Mouse (Mus musculus) left cerebral cortex, adult 6 months (tissue): ENCODE measurements around the gene Wdr54. TPM values are rescaled to one million over a fixed set of nuclear protein-coding genes. Genes with fewer than 3 reads are reported as not detected.

Source experiments
- long read RNA-seq, 2 experiments: library from polyadenylated mRNA; unstranded; transcript quantifications; one replicate each; pipeline ENCODE4 v2.0.0; 2019 to 2020
- polyA plus RNA-seq: library from polyadenylated mRNA; unstranded; fragments of <200 nt; fragmentation: Nextera tagmentation; gene quantifications from 2 replicates; pipeline ENCODE4 v1.2.3, GENCODE M21; 2021

The Wdr54 gene
- polyA plus RNA-seq: 23.3 and 39.1 TPM in 2 replicates
- long read RNA-seq, experiment 1, full-length matches to known transcripts: 9 of 37 reads
- long read RNA-seq, experiment 1, partial matches to known transcripts: 2 of 37 reads
- long read RNA-seq, experiment 1, other reads (novel, unspliced or antisense): 26 of 37 reads
- long read RNA-seq, experiment 2, full-length matches to known transcripts: 8 of 42 reads
- long read RNA-seq, experiment 2, partial matches to known transcripts: 9 of 42 reads
- long read RNA-seq, experiment 2, other reads (novel, unspliced or antisense): 25 of 42 reads

DNA sequence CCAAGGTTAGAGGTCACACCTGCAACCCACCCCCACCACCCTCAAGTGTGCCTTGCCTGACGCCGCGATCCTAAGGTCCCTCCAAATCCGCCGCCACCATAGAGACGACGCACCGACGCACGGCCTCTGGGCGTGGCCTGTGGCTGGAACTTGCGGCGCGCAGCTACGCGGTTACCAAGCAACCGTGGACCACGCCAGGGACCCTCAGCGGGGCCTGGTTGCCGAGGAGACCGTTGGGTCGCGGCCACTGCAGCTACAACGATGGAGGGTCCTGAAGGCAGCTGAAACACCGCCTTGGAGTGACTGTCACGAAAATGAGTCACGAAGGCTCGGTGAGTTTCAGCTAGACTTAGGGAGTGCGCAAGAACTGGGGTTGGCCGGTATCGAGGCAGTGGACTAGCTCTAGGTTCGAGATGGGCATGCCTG, at the start of gene Wdr54, which contains the start of gene 1700003E16Rik:
TSS of gene Wdr54 (minus strand) at position 139 of the 426 bp plus-strand sequence.
TSS of gene 1700003E16Rik (plus strand) at position 146 of the 426 bp plus-strand sequence.

DNA sequence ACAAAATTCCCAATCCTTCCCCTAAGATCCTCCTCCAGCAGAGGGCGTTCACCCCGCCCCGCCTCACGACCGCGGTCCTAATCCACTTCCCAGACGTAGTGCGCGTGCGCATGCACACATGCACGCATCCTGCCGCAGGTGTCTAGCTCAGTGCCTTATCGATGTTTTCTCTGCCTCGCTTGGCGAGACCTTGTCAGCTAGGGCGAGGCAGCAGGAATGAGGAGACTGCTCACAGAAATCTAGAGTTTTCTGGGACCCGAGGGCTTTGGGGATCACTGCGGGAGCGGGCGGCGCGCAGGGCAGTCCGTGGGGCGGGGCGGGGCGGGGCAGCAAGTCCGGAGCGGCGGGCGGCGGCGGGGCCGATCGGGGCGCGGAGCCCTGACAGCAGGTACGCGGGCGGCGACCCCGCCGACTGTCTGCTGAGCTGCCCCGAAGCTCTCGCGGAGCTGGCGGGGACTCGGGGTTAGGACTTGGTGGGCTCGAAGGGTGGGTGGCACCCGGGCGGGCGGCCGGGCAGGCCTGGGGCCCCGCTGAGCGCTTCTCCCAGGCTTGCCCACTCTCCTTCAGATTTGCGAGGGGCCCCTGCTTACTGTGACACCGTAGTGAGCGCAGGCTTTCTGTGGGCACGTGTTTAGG, 9.5 kb upstream of the Wdr54 start, which contains the start of gene Dctn1:
TSS of gene Dctn1 (plus strand) at position 314 of the 636 bp plus-strand sequence.

DNA sequence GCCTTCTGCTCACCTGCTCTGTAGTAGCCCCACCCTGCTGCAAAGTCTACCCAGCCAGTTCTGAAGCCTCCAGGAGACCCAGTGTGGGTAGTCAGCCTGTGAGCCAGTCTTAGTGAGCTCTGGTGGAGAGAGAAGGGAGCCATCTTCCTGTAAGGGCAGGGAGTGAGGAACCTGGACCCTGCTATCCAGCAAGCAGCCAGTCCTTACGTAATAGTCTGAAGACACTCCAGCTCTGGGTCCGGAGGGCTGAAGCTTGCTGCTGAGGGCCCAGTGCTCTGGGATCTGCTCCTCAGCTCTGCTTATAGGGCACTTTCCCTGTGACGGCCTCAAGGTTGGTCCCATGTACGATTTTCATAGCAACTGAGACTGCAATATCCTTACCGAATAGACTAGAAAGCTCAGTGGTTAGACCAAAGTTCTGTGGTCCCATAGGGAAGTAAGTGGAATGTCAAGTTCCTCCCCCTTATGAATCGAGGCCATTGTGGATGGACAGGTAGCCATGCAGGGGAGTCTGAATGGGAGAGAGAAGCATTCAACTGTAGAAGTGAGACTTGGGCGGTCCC, 21.2 kb downstream of the Wdr54 start, which contains the start of gene Rtkn:
TSS of gene Rtkn (plus strand) at position 513 of the 563 bp plus-strand sequence.

GRCm38 (mm10) chr6:83125331-83125730, 30.9 kb downstream of the Wdr54 start, which contains the start of gene Ino80b:
Ino80b (minus strand) TSS chr6:83125431.

GRCm38 (mm10) chr6:83120930-83121862, 35.0 kb downstream of the Wdr54 start, which contains the start of gene Wbp1:
Wbp1 (minus strand) TSS chr6:83121559.

GRCm38 (mm10) chr6:83115011-83115671, 41.1 kb downstream of the Wdr54 start, which contains the start of gene Mogs:
Mogs (plus strand) TSS chr6:83115496.

DNA sequence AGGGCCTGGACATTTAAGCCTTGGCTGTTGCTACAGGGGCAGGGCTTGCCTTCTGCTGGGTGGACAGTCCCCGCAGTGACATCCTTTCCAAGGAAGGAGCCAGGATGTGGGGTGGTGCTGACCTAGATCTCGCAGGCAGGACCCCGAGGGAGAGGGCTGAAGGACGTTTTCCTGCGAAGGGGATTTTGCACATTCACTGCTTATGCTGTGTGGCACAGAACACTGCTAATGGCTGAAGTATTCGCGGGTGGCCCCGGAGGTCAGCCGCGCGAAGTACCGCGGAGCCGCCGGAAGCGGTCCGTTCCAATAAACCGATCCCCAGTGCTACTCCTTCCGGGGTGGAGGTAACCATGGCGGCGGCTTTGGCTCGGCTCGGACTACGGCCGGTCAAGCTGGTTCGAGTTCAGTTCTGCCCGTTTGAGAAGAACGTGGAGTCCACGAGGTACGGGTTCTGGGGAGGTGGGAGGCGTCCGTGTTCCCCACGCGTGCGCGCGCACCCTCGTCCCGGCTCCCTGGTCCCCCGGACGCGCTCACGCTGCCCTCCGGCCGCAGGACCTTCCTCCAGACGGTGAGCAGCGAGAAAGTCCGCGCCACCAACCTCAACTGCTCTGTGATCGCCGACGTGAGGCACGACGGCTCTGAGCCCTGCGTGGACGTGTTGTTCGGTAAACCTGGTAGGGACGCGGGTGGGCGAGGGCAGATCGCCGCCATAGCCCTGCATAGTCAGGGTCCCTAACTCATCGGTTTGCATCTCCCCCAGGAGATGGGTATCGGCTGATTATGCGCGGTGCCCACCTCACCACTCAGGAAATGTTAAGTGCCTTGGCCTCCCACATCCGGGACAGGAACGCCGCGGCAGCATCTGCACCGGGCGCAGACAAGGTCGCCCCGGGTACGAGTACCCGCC, 47.2 kb downstream of the Wdr54 start, which contains the start of gene Mrpl53:
TSS of gene Mrpl53 (plus strand) at position 279 of the 907 bp plus-strand sequence.

GRCm38 (mm10) chr6:83101316-83101687, 54.9 kb downstream of the Wdr54 start, which contains the start of the genes Ccdc142 and Gm42688:
Ccdc142 (plus strand) TSS chr6:83101601.
Gm42688 (plus strand) TSS chr6:83101617.

Other genes with a start within 250 kb of the Wdr54 start
- 11.5 and 14.3 TPM in 2 replicates for gene Sema4f, start 216.6 kb downstream of the Wdr54 start, polyA plus RNA-seq
- gene M1ap, start 209.5 kb downstream of the Wdr54 start, polyA plus RNA-seq: not detected in 2 replicates
- gene Dok1, start 122.9 kb downstream of the Wdr54 start, polyA plus RNA-seq: 0.92 and 1.0 TPM in 2 replicates
- gene Loxl3, start 122.2 kb downstream of the Wdr54 start, polyA plus RNA-seq: 1.4 and 1.7 TPM in 2 replicates
- gene Aup1, start 101.9 kb downstream of the Wdr54 start, polyA plus RNA-seq: 64.0 and 107 TPM in 2 replicates
- gene Htra2, start 101.1 kb downstream of the Wdr54 start, polyA plus RNA-seq: 36.7 and 40.7 TPM in 2 replicates
- 0.17 and 0.24 TPM in 2 replicates for gene Dqx1, start 98.6 kb downstream of the Wdr54 start, polyA plus RNA-seq
- not detected in 2 replicates for gene Tlx2, start 86.1 kb downstream of the Wdr54 start, polyA plus RNA-seq
- gene Pcgf1, start 78.5 kb downstream of the Wdr54 start, polyA plus RNA-seq: 23.7 and 26.7 TPM in 2 replicates
- gene Lbx2, start 70.0 kb downstream of the Wdr54 start, polyA plus RNA-seq: 0.90 and 1.2 TPM in 2 replicates
- 1.0 and 1.5 TPM in 2 replicates for gene Ccdc142, start 54.8 kb downstream of the Wdr54 start, polyA plus RNA-seq
- 0.87 and 1.2 TPM in 2 replicates for gene Gm42688, start 54.8 kb downstream of the Wdr54 start, polyA plus RNA-seq
- 149 and 168 TPM in 2 replicates for gene Mrpl53, start 47.4 kb downstream of the Wdr54 start, polyA plus RNA-seq
- gene Mogs, start 40.9 kb downstream of the Wdr54 start, polyA plus RNA-seq: 2.2 and 2.6 TPM in 2 replicates
- 21.8 and 51.8 TPM in 2 replicates for gene Wbp1, start 34.8 kb downstream of the Wdr54 start, polyA plus RNA-seq
- 8.2 and 23.6 TPM in 2 replicates for gene Ino80b, start 31.0 kb downstream of the Wdr54 start, polyA plus RNA-seq
- gene Rtkn, start 20.9 kb downstream of the Wdr54 start, polyA plus RNA-seq: 67.3 and 68.0 TPM in 2 replicates
- 28.6 and 44.3 TPM in 2 replicates for gene 1700003E16Rik, start within 50 bp of the Wdr54 start, polyA plus RNA-seq
- 113 and 119 TPM in 2 replicates for gene Dctn1, start 9.5 kb upstream of the Wdr54 start, polyA plus RNA-seq
- gene Slc4a5, start 63.4 kb upstream of the Wdr54 start, polyA plus RNA-seq: 0.13 TPM in 1 of 2 replicates, not detected in the other
- gene Mthfd2, start 169.5 kb upstream of the Wdr54 start, polyA plus RNA-seq: 14.2 and 17.4 TPM in 2 replicates
- 13.1 and 25.9 TPM in 2 replicates for gene Mob1a, start 169.6 kb upstream of the Wdr54 start, polyA plus RNA-seq
- gene Bola3, start 192.8 kb upstream of the Wdr54 start, polyA plus RNA-seq: 228 and 281 TPM in 2 replicates